Mouse (Mus musculus) retina, postnatal 1 day (tissue): Measurements from ENCODE around the gene Mertk.

Experiments
- DNase-seq: peaks from one replicate; pipeline ENCODE4 v3.0.0-alpha.2; 2012

Mertk gene

DNA sequence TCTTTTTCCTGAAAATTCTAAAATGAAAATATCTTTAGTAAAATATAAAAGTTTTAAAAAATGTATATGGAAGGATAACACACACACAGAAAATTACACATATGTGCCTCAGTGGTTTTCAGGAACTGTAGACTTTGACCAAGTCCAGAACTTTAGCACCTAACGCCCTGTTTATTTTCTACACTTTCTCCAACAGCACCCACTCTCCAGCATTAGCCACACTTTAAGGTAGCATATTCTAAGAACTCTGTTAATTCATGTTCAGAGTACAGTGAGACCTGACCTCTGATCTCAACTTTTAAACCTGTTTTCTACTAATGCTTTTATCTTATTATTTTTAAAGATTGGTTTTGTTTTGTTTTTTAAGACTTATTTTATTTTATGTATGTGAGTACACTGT is 129.0 kb downstream of the Mertk start:
- no peak for DNase-seq

DNA sequence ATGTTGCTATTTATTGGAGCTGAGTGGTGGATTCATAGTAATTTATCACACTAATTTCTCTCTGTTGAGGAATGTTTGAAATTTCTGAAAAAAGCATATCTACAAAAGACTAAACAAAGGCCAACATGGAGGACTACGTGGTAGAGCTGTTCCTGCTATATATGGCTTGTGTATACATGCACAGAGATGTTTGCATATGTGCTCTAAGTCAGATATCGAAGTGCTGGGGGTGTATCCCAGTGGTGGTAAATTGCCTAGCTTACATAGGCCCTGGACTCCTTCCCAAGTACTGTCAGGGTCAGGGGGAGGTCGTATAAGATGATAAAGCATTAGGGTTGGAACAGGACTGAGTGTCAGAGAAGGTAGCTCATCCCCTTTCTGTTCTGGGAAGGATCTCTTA is 133.9 kb downstream of the Mertk start:
- DNase-seq = no peak

DNA sequence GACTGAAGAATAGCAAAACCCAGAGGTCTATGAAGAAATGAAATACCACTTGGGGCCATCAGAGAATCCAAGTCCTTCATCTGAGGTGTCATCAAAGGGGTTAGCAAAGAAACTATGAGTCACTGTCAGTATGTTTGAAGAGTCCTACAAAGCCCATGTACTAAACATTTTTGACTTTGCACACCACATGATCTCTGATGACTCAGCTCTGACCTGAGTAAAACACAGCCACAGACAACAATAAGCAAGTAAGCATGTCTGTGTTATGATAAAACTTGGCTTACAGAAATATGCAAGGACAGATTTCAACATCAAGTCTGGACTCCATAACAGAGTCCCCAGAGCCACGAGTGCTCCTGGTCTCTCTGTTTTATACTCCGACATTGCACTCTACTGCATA is 134.3 kb downstream of the Mertk start:
- DNase-seq = no peak

DNA sequence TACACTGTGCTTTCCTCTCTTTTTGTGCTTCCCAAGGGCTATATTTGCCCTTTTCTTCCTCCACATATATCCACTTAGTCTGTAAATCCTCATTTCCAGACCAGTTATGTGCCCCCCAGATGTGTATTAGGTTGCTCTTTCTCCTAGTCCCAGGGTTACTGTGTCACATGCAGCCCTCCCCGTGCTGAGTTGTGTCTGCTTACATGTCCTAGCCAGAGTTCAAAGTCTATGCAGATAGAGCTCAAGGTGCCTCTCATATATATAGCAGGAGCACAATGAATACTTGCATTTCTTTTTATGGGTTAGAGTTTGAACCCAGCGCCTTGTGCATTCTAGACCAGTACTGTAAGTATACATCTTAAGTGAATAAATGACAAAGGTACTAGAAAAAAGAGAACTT is 134.7 kb downstream of the Mertk start:
- no peak for DNase-seq

DNA sequence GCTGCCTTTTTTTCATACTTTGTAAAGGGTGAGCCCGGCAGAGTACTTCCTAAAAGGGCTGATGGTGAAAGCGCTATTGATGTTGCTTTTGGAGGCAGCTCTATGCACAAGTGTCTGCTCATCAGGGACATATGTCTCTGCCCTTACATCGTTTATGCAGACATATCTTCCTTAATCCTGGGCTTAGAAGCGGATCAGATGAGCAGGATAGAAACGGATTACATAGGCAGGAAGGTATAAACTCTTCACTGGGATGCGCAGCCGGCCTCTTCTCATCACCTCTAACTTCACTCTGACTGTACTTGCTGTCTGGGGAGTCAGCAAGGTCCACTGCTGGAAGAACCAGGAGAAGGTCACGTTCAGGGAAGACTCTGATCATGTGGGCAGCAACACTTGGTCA is 138.8 kb downstream of the Mertk start:
- DNase-seq = peak; percentile 56

DNA sequence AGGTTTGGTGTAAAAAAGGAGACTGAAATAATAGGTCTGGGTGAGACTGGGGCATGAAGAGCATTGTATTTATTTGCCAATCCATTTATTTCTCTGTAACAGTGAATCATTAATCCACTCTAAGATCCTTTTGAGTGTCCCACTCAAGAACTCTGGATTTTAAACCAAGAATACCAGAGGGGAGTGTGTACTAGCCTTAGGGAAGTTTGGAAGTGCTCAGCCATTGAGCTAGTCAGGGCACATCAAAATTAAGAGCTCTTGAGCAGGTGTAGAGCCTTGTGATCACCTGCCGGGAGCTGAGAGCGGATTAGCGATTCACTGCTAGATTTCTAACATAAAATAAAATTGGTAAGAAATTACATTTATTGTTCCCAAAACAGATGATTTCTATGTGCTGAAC is 139.9 kb downstream of the Mertk start:
- no peak for DNase-seq

DNA sequence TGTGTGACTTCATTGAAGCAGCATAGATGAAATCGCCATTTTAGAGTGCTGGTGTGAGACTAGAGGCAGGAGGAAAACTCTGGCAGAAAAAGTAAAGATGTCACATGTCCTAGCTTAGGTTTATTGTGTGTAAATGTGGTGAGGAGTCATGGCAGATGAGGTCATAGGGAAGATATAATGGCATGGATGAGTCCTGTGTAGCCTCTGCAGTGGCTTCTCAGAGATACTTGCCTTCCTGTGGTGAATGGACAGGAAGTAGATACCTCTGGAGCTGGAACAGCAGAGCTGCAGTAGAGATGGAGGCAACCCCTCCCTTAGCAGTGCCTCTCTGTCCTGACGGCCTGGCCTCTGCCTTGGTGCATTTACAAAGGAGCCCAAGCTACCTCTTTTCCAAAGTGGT is 140.7 kb downstream of the Mertk start:
- DNase-seq = no peak

DNA sequence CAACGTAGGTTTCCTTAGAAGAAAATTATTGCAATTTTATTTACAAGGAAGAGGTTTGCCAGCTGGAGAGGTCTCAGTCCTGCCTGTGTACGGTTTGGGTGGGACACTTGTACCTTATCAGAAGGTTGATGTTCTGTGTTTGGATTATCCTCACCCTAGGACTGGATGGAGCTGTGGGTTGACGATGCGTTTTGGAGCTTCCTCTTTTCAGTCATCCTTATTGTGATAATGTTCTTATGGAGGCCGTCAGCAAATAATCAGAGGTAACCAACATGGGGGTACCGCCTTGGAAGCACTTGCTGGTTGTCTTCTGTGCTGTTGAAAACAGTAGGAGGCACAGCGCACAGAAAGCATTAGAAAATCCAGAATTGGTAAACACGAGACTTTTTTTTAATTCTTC is 143.7 kb downstream of the Mertk start:
- DNase-seq = no peak

DNA sequence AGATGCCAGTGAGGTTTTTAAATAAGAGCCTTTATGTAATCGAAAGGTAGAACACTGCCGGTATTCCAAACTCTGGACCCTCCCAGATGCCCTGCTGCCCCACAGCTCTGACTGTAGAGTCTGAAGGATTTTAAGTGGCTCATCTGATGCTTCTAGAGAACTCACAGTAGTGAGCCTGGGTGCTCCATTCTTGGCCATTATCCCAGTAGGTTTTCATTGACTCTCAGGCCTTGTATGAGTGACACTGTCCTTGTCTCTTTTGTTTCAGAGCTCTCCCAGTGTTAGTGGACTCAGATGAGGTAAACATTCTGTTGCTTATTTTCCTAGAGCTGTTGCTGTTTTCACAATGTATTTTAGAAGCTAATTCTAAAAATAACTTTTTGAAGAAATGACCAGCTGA is 151.3 kb downstream of the Mertk start:
- DNase-seq = no peak
